Mouse (Mus musculus) lung, embryonic 14.5 days (tissue): Measurements from ENCODE around the gene Copz1. TPM values are rescaled to one million over a fixed set of nuclear protein-coding genes. Genes with fewer than 3 reads are reported as not detected.

Experiments
- ATAC-seq: fragments of 200-750 bp; cut with Nextera tagmentation; 2 replicates; pipeline ENCODE4 v1.8.0; 2017; ENCODE audit warnings: mild to moderate bottlenecking, moderate TSS enrichment, moderate library complexity; ENCODE audit not compliant: insufficient read depth
- DNase-seq: peaks from one replicate; pipeline ENCODE4 v3.0.0-alpha.2; 2015
- H3K27ac ChIP-seq: fragments of 300-500 bp; sonication (generic); 2 replicates; pipeline ENCODE4 v1.5.1; 2014; ENCODE audit warnings: low read depth, mild to moderate bottlenecking, moderate library complexity
- H3K27me3 ChIP-seq: fragments of 300-500 bp; sonication (generic); 2 replicates; pipeline ENCODE4 v1.6.1; 2014; ENCODE audit warnings: low read length, control low read depth; ENCODE audit not compliant: insufficient read depth
- H3K36me3 ChIP-seq: fragments of 300-500 bp; sonication (generic); 2 replicates; pipeline ENCODE4 v1.6.1; 2014; ENCODE audit warnings: control low read depth; ENCODE audit not compliant: insufficient read depth
- H3K4me1 ChIP-seq: fragments of 300-500 bp; sonication (generic); 2 replicates; pipeline ENCODE4 v1.6.1; 2014; ENCODE audit warnings: antibody characterized with exemption, control low read depth; ENCODE audit not compliant: insufficient read depth
- H3K4me2 ChIP-seq: fragments of 300-500 bp; sonication (generic); 2 replicates; pipeline ENCODE4 v1.6.1; 2014; ENCODE audit warnings: mild to moderate bottlenecking
- H3K4me3 ChIP-seq: fragments of 300-500 bp; sonication (generic); 2 replicates; pipeline ENCODE4 v1.5.1; 2014; ENCODE audit warnings: low read depth, low read length
- H3K9ac ChIP-seq: fragments of 300-500 bp; sonication (generic); 2 replicates; pipeline ENCODE4 v1.6.1; 2014
- H3K9me3 ChIP-seq: fragments of 300-500 bp; sonication (generic); 2 replicates; pipeline ENCODE4 v1.6.1; 2016; ENCODE audit warnings: low read depth, low read length, control low read depth
- CTCF ChIP-seq: IDR thresholded peaks from 2 replicates; pipeline ENCODE4 v1.5.1; 2016; ENCODE audit warnings: antibody characterized with exemption, low read depth
- WGBS: fragments of 180-500 bp; shearing (Covaris S2); extraction: QIAGEN DNeasy Blood & Tissue Kit; methylation state at CpG from one replicate; pipeline ENCODE4 v1.1.7; 2014; 5-methylcytosine and 5-hydroxymethylcytosine counted together
- polyA plus RNA-seq: library from polyadenylated mRNA; unstranded; fragments of >200 nt; fragmentation: Nextera tagmentation; extraction: Ambion mirVana; gene quantifications from 2 replicates; pipeline ENCODE4 v1.2.1, GENCODE M21; 2014

Copz1 gene
- polyA plus RNA-seq, 1 experiment from 2014 or later = 306 TPM

GRCm38 (mm10) chr15:103339961-103340337 is 67.4 kb downstream of the Copz1 start, which contains the start of gene Zfp385a:
Zfp385a (minus strand) TSS chr15:103340093.
- ATAC-seq (peak; percentile 32; the same call in 1 of the 2 replicates), DNase-seq (peak; percentile 34)
- H3K9ac ChIP-seq = peak within 1 kb of the TSS; percentile 48
- WGBS = 0% methylated on average over 11 of the region's 26 CpGs
- H3K36me3 ChIP-seq = peaks cover 13% of the 10 kb centered on the region
- H3K9me3 ChIP-seq = no peaks in the 10 kb centered on the region
- H3K4me2 ChIP-seq = peak within 1 kb of the TSS; percentile 95
- 0 out of 2 replicates have a peak, but pooled peaks have one; percentile 5 for TF ChIP-seq CTCF
- H3K27ac ChIP-seq = no peak within 1 kb of the TSS
- H3K27me3 ChIP-seq = peaks cover 56% of the 10 kb centered on the region
- H3K4me1 ChIP-seq = peaks cover 4% of the 10 kb centered on the region; the same call in 1 of the 2 replicates
- H3K4me3 ChIP-seq = peak within 1 kb of the TSS; percentile 54

- no peaks in the 10 kb centered on the region for H3K9me3 ChIP-seq
- H3K4me3 ChIP-seq = no peak overlapping the region; the same call in 1 of the 2 replicates
- peaks cover 4% of the 10 kb centered on the region; the same call in 1 of the 2 replicates for H3K4me1 ChIP-seq
- DNase-seq = no peak
- no peak overlapping the region for H3K27ac ChIP-seq
- H3K9ac ChIP-seq = no peak overlapping the region
- H3K4me2 ChIP-seq = peak overlapping the region; percentile 95; the same call in 1 of the 2 replicates
- peaks cover 53% of the 10 kb centered on the region for H3K27me3 ChIP-seq
- TF ChIP-seq CTCF = peak; percentile 24; the same call in 1 of the 2 replicates
- 26% methylated on average over 4 of the region's 4 CpGs for WGBS
- no peak for ATAC-seq
- peaks cover 21% of the 10 kb centered on the region for H3K36me3 ChIP-seq
Observed at GRCm38 (mm10) chr15:103340786-103341185, 68.3 kb downstream of the Copz1 start.

GRCm38 (mm10) chr15:103341547-103341946 is 69.0 kb downstream of the Copz1 start:
- H3K4me3 ChIP-seq = no peak overlapping the region
- no peak overlapping the region for H3K4me2 ChIP-seq
- no peaks in the 10 kb centered on the region for H3K9me3 ChIP-seq
- H3K27me3 ChIP-seq = peaks cover 50% of the 10 kb centered on the region
- H3K36me3 ChIP-seq = peaks cover 29% of the 10 kb centered on the region
- no peak for TF ChIP-seq CTCF
- no peak overlapping the region for H3K9ac ChIP-seq
- no peak overlapping the region for H3K27ac ChIP-seq
- DNase-seq (no peak), ATAC-seq (no peak)
- H3K4me1 ChIP-seq = peaks cover 4% of the 10 kb centered on the region; the same call in 1 of the 2 replicates
- WGBS = 38% methylated on average over 8 of the region's 8 CpGs

GRCm38 (mm10) chr15:103342415-103342814 is 69.9 kb downstream of the Copz1 start:
- peaks cover 4% of the 10 kb centered on the region; the same call in 1 of the 2 replicates for H3K4me1 ChIP-seq
- H3K9me3 ChIP-seq = no peaks in the 10 kb centered on the region
- peaks cover 36% of the 10 kb centered on the region for H3K36me3 ChIP-seq
- ATAC-seq (no peak), DNase-seq (peak; percentile 95)
- H3K27me3 ChIP-seq = peaks cover 46% of the 10 kb centered on the region
- no peak overlapping the region for H3K27ac ChIP-seq
- no peak overlapping the region for H3K4me2 ChIP-seq
- WGBS = 18% methylated on average over 4 of the region's 4 CpGs
- H3K4me3 ChIP-seq = no peak overlapping the region
- no peak overlapping the region for H3K9ac ChIP-seq
- TF ChIP-seq CTCF = peak; percentile 88

- ATAC-seq (no peak), DNase-seq (no peak)
- Histone ChIP-seq H3K4me3 (no peak overlapping the region), H3K36me3 (peaks cover 42% of the 10 kb centered on the region), H3K27ac (no peak overlapping the region), H3K9me3 (no peaks in the 10 kb centered on the region), H3K4me2 (no peak overlapping the region), H3K9ac (no peak overlapping the region), H3K4me1 (peaks cover 4% of the 10 kb centered on the region; the same call in 1 of the 2 replicates), H3K27me3 (peaks cover 40% of the 10 kb centered on the region)
- WGBS = 62% methylated on average over 3 of the region's 3 CpGs
- no peak for TF ChIP-seq CTCF
Observed at GRCm38 (mm10) chr15:103343008-103343407, 70.5 kb downstream of the Copz1 start.

- H3K36me3 ChIP-seq = peaks cover 47% of the 10 kb centered on the region
- H3K27ac ChIP-seq = no peak overlapping the region
- no peak overlapping the region for H3K4me2 ChIP-seq
Observed at GRCm38 (mm10) chr15:103343556-103343955, 71.0 kb downstream of the Copz1 start.

GRCm38 (mm10) chr15:103345789-103346188 is 73.3 kb downstream of the Copz1 start:
- H3K4me2 ChIP-seq = no peak overlapping the region
- peaks cover 69% of the 10 kb centered on the region for H3K36me3 ChIP-seq

More at GRCm38 (mm10) chr15:103343556-103343955, 71.0 kb downstream of the Copz1 start:
- no peaks in the 10 kb centered on the region for H3K9me3 ChIP-seq
- DNase-seq (no peak), ATAC-seq (no peak)
- no peak overlapping the region for H3K4me3 ChIP-seq
- peaks cover 4% of the 10 kb centered on the region; the same call in 1 of the 2 replicates for H3K4me1 ChIP-seq
- peak; percentile 36; the same call in 1 of the 2 replicates for TF ChIP-seq CTCF
- peaks cover 34% of the 10 kb centered on the region for H3K27me3 ChIP-seq
- no peak overlapping the region for H3K9ac ChIP-seq

More at GRCm38 (mm10) chr15:103345789-103346188, 73.3 kb downstream of the Copz1 start:
- Histone ChIP-seq H3K4me1 (no peaks in the 10 kb centered on the region), H3K27ac (no peak overlapping the region), H3K9ac (no peak overlapping the region), H3K4me3 (no peak overlapping the region), H3K27me3 (peaks cover 12% of the 10 kb centered on the region), H3K9me3 (no peaks in the 10 kb centered on the region)
- ATAC-seq (no peak), DNase-seq (no peak)
- TF ChIP-seq CTCF = no peak
- 85% methylated on average over 6 of the region's 6 CpGs for WGBS
